Comparison of ENCODE assay signal across 12 mouse cellular contexts in genomic region chr14:21367095-21367494, GRCm38 (mm10).
DNase-seq lines count a peak whose midpoint lies in the region; ATAC-seq lines count a peak whose summit lies in the region.
"Had no signal": no experiment of that assay in that cellular context is flagged by ENCODE, and none has a peak within 500 bp of the region (broad histone marks: within the 10 kb centered on the region; RNA-seq: fewer than 3 reads in every experiment).

No protein-coding gene starts in this region.

- H3K27ac ChIP-seq in embryonic facial prominence, embryonic 14.5 days (replicated peaks; ENCODE audit: low read depth, low read length), result no peak overlapping the region
- no peak overlapping the region for H3K27ac ChIP-seq in embryonic facial prominence, embryonic 10.5 days (replicated peaks)
- H3K27ac ChIP-seq in heart, embryonic 13.5 days (replicated peaks), result peak overlapping the region; percentile 36; the same call in 1 of the 2 replicates
- no peak overlapping the region for H3K27ac ChIP-seq in heart, embryonic 12.5 days (ENCODE audit: poor library complexity, severe bottlenecking)
- H3K27ac ChIP-seq in heart, embryonic 14.5 days (replicated peaks in 1 of 2; ENCODE audit: control insufficient read depth in 1 of 2, insufficient read depth in 1 of 2, low read depth in 2 of 2, low read length in 2 of 2), result peak overlapping the region; percentile 45 to 61; a peak in 2 of 4 replicates
- H3K27ac ChIP-seq in midbrain, embryonic 13.5 days, result no peak overlapping the region
- H3K27ac ChIP-seq: liver, embryonic 13.5 days; midbrain, embryonic 10.5 days had no signal

- peak; percentile 17 for DNase-seq in embryonic facial prominence, embryonic 14.5 days (ENCODE audit: low spot score)
- DNase-seq in embryonic facial prominence, embryonic 10.5 days (ENCODE audit: low spot score), result no peak
- DNase-seq in NIH3T3 (ENCODE audit: low read depth), result peak; percentile 75
- no peak for DNase-seq in testis, postnatal 10 days (ENCODE audit: low spot score)
- DNase-seq: liver, embryonic 13.5 days had no signal

- no peak overlapping the region for H3K4me2 ChIP-seq in embryonic facial prominence, embryonic 14.5 days (ENCODE audit: low read depth, low read length)
- no peak overlapping the region for H3K4me2 ChIP-seq in heart, embryonic 13.5 days
- no peak overlapping the region for H3K4me2 ChIP-seq in heart, embryonic 12.5 days
- H3K4me2 ChIP-seq in heart, embryonic 14.5 days (ENCODE audit: low read length), result no peak overlapping the region
- no peak overlapping the region for H3K4me2 ChIP-seq in midbrain, embryonic 13.5 days (replicated peaks)
- H3K4me2 ChIP-seq: liver, embryonic 13.5 days had no signal

- no peak overlapping the region for H3K4me3 ChIP-seq in embryonic facial prominence, embryonic 14.5 days (ENCODE audit: low read depth, low read length)
- no peak overlapping the region for H3K4me3 ChIP-seq in embryonic facial prominence, embryonic 10.5 days
- no peak overlapping the region for H3K4me3 ChIP-seq in heart, embryonic 13.5 days
- H3K4me3 ChIP-seq in heart, embryonic 12.5 days, result no peak overlapping the region
- H3K4me3 ChIP-seq in heart, embryonic 14.5 days (ENCODE audit: control insufficient read depth in 1 of 2, insufficient read depth in 1 of 2, low read depth in 1 of 2, low read length in 2 of 2), result no peak overlapping the region
- no peak overlapping the region for H3K4me3 ChIP-seq in midbrain, embryonic 13.5 days (replicated peaks)
- H3K4me3 ChIP-seq: erythroblast, embryonic 14.5 days; liver, embryonic 13.5 days; midbrain, embryonic 10.5 days had no signal

- 73% methylated on average over 2 of the region's 2 CpGs for WGBS in embryonic facial prominence, embryonic 14.5 days
- WGBS in embryonic facial prominence, embryonic 10.5 days, result 90% methylated on average over 2 of the region's 2 CpGs
- 65% methylated on average over 2 of the region's 2 CpGs for WGBS in heart, embryonic 13.5 days
- 70% methylated on average over 2 of the region's 2 CpGs for WGBS in heart, embryonic 12.5 days
- 63% methylated on average over 2 of the region's 2 CpGs for WGBS in heart, embryonic 14.5 days
- whole genome bisulfite sequencing in midbrain, embryonic 13.5 days, result 93% methylated on average over 2 of the region's 2 CpGs

- peaks cover 16% of the 10 kb centered on the region for H3K4me1 ChIP-seq in embryonic facial prominence, embryonic 14.5 days (ENCODE audit: control insufficient read depth, insufficient read depth, low read length)
- peaks cover 16% of the 10 kb centered on the region for H3K4me1 ChIP-seq in embryonic facial prominence, embryonic 10.5 days
- peaks cover 25% of the 10 kb centered on the region for H3K4me1 ChIP-seq in heart, embryonic 13.5 days
- 0 out of 2 replicates have a peak, but pooled peaks cover 2% of the 10 kb centered on the region for H3K4me1 ChIP-seq in heart, embryonic 12.5 days (replicated peaks)
- peaks cover 2 to 26% of the 10 kb centered on the region in 2 experiments; a peak in 3 of 4 replicates for H3K4me1 ChIP-seq in heart, embryonic 14.5 days (ENCODE audit: control insufficient read depth in 2 of 2, insufficient read depth in 2 of 2, low read length in 2 of 2)
- peaks cover 32% of the 10 kb centered on the region for H3K4me1 ChIP-seq in midbrain, embryonic 13.5 days (replicated peaks)
- H3K4me1 ChIP-seq: liver, embryonic 13.5 days had no signal

- H3K9me3 ChIP-seq in embryonic facial prominence, embryonic 14.5 days (ENCODE audit: control insufficient read depth, low read length), result no peaks in the 10 kb centered on the region
- no peaks in the 10 kb centered on the region for H3K9me3 ChIP-seq in embryonic facial prominence, embryonic 10.5 days
- peaks cover 4% of the 10 kb centered on the region; the same call in 1 of the 2 replicates for H3K9me3 ChIP-seq in heart, embryonic 13.5 days
- H3K9me3 ChIP-seq in heart, embryonic 12.5 days (replicated peaks), result no peaks in the 10 kb centered on the region
- H3K9me3 ChIP-seq in heart, embryonic 14.5 days (ENCODE audit: control insufficient read depth, low read length), result no peaks in the 10 kb centered on the region
- H3K9me3 ChIP-seq in midbrain, embryonic 13.5 days, result no peaks in the 10 kb centered on the region
- H3K9me3 ChIP-seq: liver, embryonic 13.5 days; midbrain, embryonic 10.5 days had no signal

- no peaks in the 10 kb centered on the region for H3K27me3 ChIP-seq in embryonic facial prominence, embryonic 14.5 days (replicated peaks; ENCODE audit: control insufficient read depth, insufficient read depth, low read length)
- H3K27me3 ChIP-seq in embryonic facial prominence, embryonic 10.5 days (replicated peaks; ENCODE audit: low read depth, poor library complexity, severe bottlenecking), result no peaks in the 10 kb centered on the region
- H3K27me3 ChIP-seq in heart, embryonic 13.5 days (replicated peaks), result no peaks in the 10 kb centered on the region
- no peaks in the 10 kb centered on the region for H3K27me3 ChIP-seq in heart, embryonic 12.5 days (replicated peaks)
- no peaks in the 10 kb centered on the region for H3K27me3 ChIP-seq in heart, embryonic 14.5 days (ENCODE audit: control insufficient read depth, insufficient read depth, low read length)
- H3K27me3 ChIP-seq in midbrain, embryonic 13.5 days, result no peaks in the 10 kb centered on the region
- H3K27me3 ChIP-seq: liver, embryonic 13.5 days had no signal

- H3K36me3 ChIP-seq in embryonic facial prominence, embryonic 14.5 days (ENCODE audit: control insufficient read depth, insufficient read depth, low read length), result no peaks in the 10 kb centered on the region
- peaks cover 5% of the 10 kb centered on the region for H3K36me3 ChIP-seq in embryonic facial prominence, embryonic 10.5 days (replicated peaks)
- H3K36me3 ChIP-seq in heart, embryonic 13.5 days, result peaks cover 8% of the 10 kb centered on the region
- H3K36me3 ChIP-seq in heart, embryonic 12.5 days, result peaks cover 5% of the 10 kb centered on the region; the same call in 1 of the 2 replicates
- 0 out of 2 replicates have a peak, but pooled peaks cover 5% of the 10 kb centered on the region for H3K36me3 ChIP-seq in heart, embryonic 14.5 days (ENCODE audit: control insufficient read depth, insufficient read depth, low read length)
- no peaks in the 10 kb centered on the region for H3K36me3 ChIP-seq in midbrain, embryonic 13.5 days

- H3K9ac ChIP-seq in embryonic facial prominence, embryonic 14.5 days (ENCODE audit: low read depth, low read length), result no peak overlapping the region
- no peak overlapping the region for H3K9ac ChIP-seq in heart, embryonic 13.5 days
- H3K9ac ChIP-seq in heart, embryonic 12.5 days, result no peak overlapping the region
- no peak overlapping the region for H3K9ac ChIP-seq in heart, embryonic 14.5 days (ENCODE audit: low read length)
- no peak overlapping the region for H3K9ac ChIP-seq in midbrain, embryonic 13.5 days (replicated peaks)
- H3K9ac ChIP-seq: liver, embryonic 13.5 days had no signal

- ATAC-seq in embryonic facial prominence, embryonic 14.5 days (ENCODE audit: low read depth), result no peak
- no peak for ATAC-seq in heart, embryonic 13.5 days (ENCODE audit: extremely low read depth, insufficient number of reproducible peaks, low FRiP score, low TSS enrichment)
- no peak for ATAC-seq in heart, embryonic 12.5 days (ENCODE audit: insufficient number of reproducible peaks, low FRiP score)
- ATAC-seq in heart, embryonic 14.5 days (ENCODE audit: insufficient number of reproducible peaks, insufficient read depth, low FRiP score, low read depth), result no peak
- ATAC-seq in midbrain, embryonic 13.5 days, result no peak
- ATAC-seq: inflammation-experienced regulatory T-cells, adult 6 months had no signal

Comparison
In these comparisons a context has a peak if more than half of its experiments do, and no peak if none do; other contexts are left out.
1. DNase-seq: peak in embryonic facial prominence, embryonic 14.5 days (single experiment) and NIH3T3 (single experiment); none in embryonic facial prominence, embryonic 10.5 days (single experiment) and testis, postnatal 10 days (single experiment).
2. H3K27ac ChIP-seq: peak in heart, embryonic 13.5 days (single experiment) and heart, embryonic 14.5 days (2 of 2); none in embryonic facial prominence, embryonic 14.5 days (single experiment), embryonic facial prominence, embryonic 10.5 days (single experiment), heart, embryonic 12.5 days (single experiment) and midbrain, embryonic 13.5 days (single experiment).